Mouse (Mus musculus) embryonic facial prominence, embryonic 15.5 days (tissue): ENCODE results near the gene Ick. TPM values are rescaled to one million over a fixed set of nuclear protein-coding genes. Genes with fewer than 3 reads are reported as not detected.
"Not testable (repeated sequence)": the region's sequence is repeated elsewhere in the genome, so short reads cannot be mapped to it uniquely, and the experiment has no call there.

Experiments used
- ATAC-seq: fragments of 200-750 bp; cut with Nextera tagmentation; 2 replicates; pipeline ENCODE4 v1.8.0; 2017; ENCODE audit warnings: low read depth, moderate TSS enrichment; ENCODE audit not compliant: insufficient number of reproducible peaks, low FRiP score, low TSS enrichment
- H3K27ac ChIP-seq: fragments of 300-500 bp; sonication (generic); replicated peaks from 2 replicates; pipeline ENCODE4 v1.5.1; 2015; ENCODE audit warnings: mild to moderate bottlenecking, inconsistent platforms
- H3K27me3 ChIP-seq: fragments of 300-500 bp; sonication (generic); 2 replicates; pipeline ENCODE4 v1.6.1; 2015; ENCODE audit warnings: inconsistent platforms
- H3K36me3 ChIP-seq: fragments of 300-500 bp; sonication (generic); 2 replicates; pipeline ENCODE4 v1.6.1; 2015; ENCODE audit warnings: mild to moderate bottlenecking, inconsistent platforms
- H3K4me1 ChIP-seq: fragments of 300-500 bp; sonication (generic); 2 replicates; pipeline ENCODE4 v1.6.1; 2015; ENCODE audit warnings: inconsistent platforms
- H3K4me2 ChIP-seq: fragments of 300-500 bp; sonication (generic); replicated peaks from 2 replicates; pipeline ENCODE4 v1.6.1; 2015; ENCODE audit warnings: mild to moderate bottlenecking, inconsistent platforms
- H3K4me3 ChIP-seq: fragments of 300-500 bp; sonication (generic); replicated peaks from 2 replicates; pipeline ENCODE4 v1.5.1; 2015; ENCODE audit warnings: mild to moderate bottlenecking, inconsistent platforms
- H3K9ac ChIP-seq: fragments of 300-500 bp; sonication (generic); 2 replicates; pipeline ENCODE4 v1.6.1; 2015; ENCODE audit warnings: inconsistent platforms
- H3K9me3 ChIP-seq: fragments of 300-500 bp; sonication (generic); replicated peaks from 2 replicates; pipeline ENCODE4 v1.6.1; 2016; ENCODE audit warnings: inconsistent platforms
- WGBS: fragments of 180-500 bp; shearing (Covaris S2); methylation state at CpG from one replicate; pipeline ENCODE4 v1.1.7; 2015; 5-methylcytosine and 5-hydroxymethylcytosine counted together
- polyA plus RNA-seq: library from polyadenylated mRNA; unstranded; fragments of >200 nt; fragmentation: Nextera tagmentation; extraction: Ambion mirVana; gene quantifications from 2 replicates; pipeline ENCODE4 v1.2.1, GENCODE M21; 2015

Gene Ick
- polyA plus RNA-seq, 1 experiment from 2014 or later = 26.3 TPM

DNA sequence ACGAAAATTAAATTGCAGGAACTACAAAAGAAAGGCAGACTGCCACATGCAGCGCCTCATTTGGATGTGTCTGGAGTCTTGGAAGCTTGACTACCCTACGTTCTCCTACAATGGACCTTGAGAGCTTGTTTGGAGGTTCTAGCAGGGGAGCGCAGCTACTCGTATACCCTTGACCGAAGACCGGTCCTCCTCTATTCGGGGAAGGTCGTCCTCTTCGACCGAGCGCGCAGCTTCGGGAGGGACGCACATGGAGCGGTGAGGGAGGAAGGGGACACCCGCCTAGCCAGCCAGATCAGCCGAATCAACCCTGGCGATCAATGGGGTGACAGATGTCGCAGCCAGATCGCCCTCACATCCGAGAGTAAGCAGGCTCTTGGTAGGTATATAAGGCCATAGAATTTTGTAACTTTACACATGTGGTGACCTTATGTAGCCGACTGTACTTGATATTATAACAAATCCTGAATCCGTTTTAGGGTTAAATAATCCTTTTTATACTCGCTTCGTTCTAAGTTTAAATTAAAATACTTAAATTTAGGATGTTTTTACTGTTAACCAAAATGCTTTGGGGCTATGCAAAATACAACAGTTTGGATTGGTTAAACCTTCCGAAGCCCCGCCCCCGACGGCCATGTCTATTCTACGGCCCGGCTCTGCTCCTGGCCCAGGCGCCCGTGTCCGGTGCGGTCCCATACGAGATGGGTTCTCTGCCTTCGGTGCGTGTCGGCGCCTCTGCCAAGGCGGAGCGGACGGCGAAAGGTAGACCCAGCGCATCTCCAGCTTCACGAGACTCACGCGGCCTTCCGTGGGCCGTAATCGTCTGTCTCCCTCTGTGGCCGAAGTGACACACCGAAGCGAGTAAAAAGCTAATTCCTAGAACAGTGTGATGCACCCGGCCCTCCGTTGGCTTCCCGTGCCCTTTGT lies 66.5 kb downstream of the Ick start:
- H3K9ac ChIP-seq = peak overlapping the region; percentile 77
- H3K4me3 ChIP-seq = peak overlapping the region; percentile 75
- no peaks in the 10 kb centered on the region for H3K9me3 ChIP-seq
- peaks cover 12% of the 10 kb centered on the region; the same call in 1 of the 2 replicates for H3K4me1 ChIP-seq
- ATAC-seq = peak; percentile 98
- no peaks in the 10 kb centered on the region for H3K27me3 ChIP-seq
- peak overlapping the region; percentile 66 for H3K4me2 ChIP-seq
- H3K36me3 ChIP-seq = no peaks in the 10 kb centered on the region
- peak overlapping the region; percentile 99 for H3K27ac ChIP-seq
- WGBS = under 1% methylated on average over 54 of the region's 58 CpGs

DNA sequence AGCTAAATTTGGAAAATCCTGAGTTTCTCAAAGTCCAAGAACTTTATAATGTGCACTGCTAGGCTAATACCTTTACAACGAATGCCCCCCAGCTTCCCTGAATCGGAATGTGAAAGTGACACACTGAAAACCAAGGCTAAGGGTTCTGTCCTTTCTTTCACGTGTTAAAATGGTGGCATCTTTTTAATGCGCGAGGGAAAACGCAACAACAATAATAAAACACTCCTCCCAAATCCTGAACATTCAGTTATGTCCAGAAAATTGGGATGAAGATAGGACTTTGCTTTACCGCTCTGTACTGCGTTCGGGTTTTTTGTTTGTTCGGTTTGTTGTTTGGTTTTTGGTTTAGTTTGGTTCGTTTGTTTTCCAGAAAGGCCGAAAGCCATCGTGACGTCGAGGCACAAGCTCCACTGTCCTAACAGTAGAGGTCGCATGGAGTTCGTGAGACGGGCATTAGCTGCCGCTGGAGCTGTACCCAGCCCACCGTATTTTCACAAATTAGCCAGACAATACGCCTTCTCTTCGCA lies 67.3 kb downstream of the Ick start:
- H3K4me1 ChIP-seq = peaks cover 12% of the 10 kb centered on the region; the same call in 1 of the 2 replicates
- peak overlapping the region; percentile 66 for H3K4me2 ChIP-seq
- WGBS = under 1% methylated on average over 22 of the region's 22 CpGs

DNA sequence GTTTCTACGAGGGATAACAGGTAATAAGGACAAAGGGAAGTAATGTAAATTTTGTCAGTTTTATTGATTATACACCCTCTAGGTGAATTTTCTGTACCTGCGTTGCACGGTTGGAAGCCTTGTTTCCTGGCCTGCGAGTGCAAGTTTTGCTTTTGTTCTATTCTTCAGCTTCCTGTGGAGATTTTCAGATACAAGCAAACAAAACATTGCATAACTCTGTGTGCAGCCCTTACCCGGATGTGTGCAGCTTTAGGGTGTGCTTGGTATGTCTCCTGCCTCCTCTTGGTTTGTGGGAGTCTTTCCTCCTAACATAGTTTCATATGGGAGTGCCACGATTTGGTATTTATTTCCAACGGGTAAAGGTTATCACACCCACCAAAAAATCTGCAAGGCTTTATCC lies 67.8 kb downstream of the Ick start:
- Histone ChIP-seq H3K27ac (peak overlapping the region; percentile 99), H3K4me2 (peak overlapping the region; percentile 66), H3K27me3 (no peaks in the 10 kb centered on the region), H3K9me3 (no peaks in the 10 kb centered on the region), H3K4me3 (peak overlapping the region; percentile 75), H3K4me1 (peaks cover 12% of the 10 kb centered on the region; the same call in 1 of the 2 replicates), H3K9ac (0 out of 2 replicates have a peak overlapping the region, but pooled peaks have one; percentile 1), H3K36me3 (no peaks in the 10 kb centered on the region)
- 16% methylated on average over 7 of the region's 7 CpGs for WGBS
- ATAC-seq = no peak

More for the DNA sequence above, 67.3 kb downstream of the Ick start:
- Histone ChIP-seq H3K4me3 (peak overlapping the region; percentile 75), H3K27me3 (no peaks in the 10 kb centered on the region), H3K9ac (peak overlapping the region; percentile 77), H3K36me3 (no peaks in the 10 kb centered on the region), H3K27ac (peak overlapping the region; percentile 99), H3K9me3 (no peaks in the 10 kb centered on the region)
- ATAC-seq = peak; percentile 68; the same call in 1 of the 2 replicates

DNA sequence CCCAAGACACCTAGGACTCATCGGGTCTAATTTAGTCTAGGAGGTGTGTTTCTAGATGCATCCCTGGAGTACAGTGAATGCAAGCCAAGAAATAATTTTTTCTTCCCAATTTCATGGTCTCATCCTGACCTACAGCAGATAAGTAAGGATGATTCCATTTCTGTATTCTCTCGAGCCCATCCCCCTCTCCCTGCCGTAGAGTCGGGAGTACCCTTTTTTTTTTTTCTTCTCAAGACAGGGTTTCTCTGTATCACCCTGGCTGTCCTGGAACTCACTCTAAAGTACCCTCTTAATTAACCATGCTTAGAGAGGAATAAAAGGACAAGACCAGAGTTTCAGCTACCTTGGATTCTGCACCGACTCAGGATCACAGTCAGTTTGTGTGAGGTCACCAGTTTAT lies 69.2 kb downstream of the Ick start:
- Histone ChIP-seq H3K36me3 (no peaks in the 10 kb centered on the region), H3K9ac (no peak overlapping the region), H3K4me2 (no peak overlapping the region), H3K27ac (no peak overlapping the region), H3K9me3 (no peaks in the 10 kb centered on the region), H3K4me3 (no peak overlapping the region), H3K27me3 (no peaks in the 10 kb centered on the region), H3K4me1 (peaks cover 12% of the 10 kb centered on the region; the same call in 1 of the 2 replicates)
- no peak for ATAC-seq
- WGBS = 67% methylated on average over 5 of the region's 5 CpGs

DNA sequence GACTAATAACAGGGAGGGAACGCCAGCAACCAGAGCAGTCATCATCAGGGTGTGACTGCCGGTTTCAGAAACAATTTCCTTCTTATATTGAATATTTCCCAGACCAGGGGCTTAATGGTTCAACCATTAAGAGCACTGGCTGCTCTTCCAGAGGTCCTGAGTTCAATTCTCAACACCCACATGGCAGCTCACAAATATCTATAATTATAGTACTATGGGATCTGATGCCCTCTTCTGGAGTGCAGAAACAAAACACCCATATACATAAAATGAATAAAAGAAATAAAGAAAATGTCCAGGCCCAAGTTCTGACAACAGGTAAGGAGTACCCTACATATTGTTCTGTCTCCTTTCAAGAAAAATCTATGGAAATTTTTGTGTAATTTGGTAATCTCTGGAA lies 70.1 kb downstream of the Ick start:
- no peak for ATAC-seq
- H3K9me3 ChIP-seq = no peaks in the 10 kb centered on the region
- 70% methylated on average over 2 of the region's 2 CpGs for WGBS
- no peak overlapping the region for H3K9ac ChIP-seq
- H3K27ac ChIP-seq = no peak overlapping the region
- no peaks in the 10 kb centered on the region for H3K27me3 ChIP-seq
- H3K36me3 ChIP-seq = no peaks in the 10 kb centered on the region
- H3K4me1 ChIP-seq = peaks cover 12% of the 10 kb centered on the region; the same call in 1 of the 2 replicates
- no peak overlapping the region for H3K4me3 ChIP-seq
- H3K4me2 ChIP-seq = no peak overlapping the region

DNA sequence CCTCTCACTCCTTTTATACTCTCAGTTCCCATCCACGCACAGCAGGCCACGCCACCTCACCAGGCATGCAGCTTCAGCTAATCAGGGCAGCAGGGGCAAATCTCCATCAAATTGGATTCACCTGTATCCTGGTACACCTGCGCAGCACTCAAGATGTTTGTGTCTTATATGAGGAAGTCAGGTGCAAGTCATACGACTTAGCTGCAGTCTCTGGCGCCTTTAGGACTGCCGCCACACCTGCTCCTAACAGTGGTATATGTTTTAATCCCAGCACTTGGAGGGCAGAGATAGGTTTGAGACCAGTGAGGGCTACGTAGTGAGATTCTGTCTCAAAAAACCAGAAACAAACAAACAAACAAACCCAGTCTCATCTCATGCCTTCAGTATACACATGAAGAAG lies 73.5 kb downstream of the Ick start, which contains the start of gene Gsta4:
Gene Gsta4, plus strand, starts transcription at position 301 of the 400 bp plus-strand sequence.
- not testable (repeated sequence) for H3K27me3 ChIP-seq, H3K27ac ChIP-seq, H3K4me3 ChIP-seq, H3K4me2 ChIP-seq, H3K36me3 ChIP-seq, H3K9ac ChIP-seq, H3K4me1 ChIP-seq, ATAC-seq, H3K9me3 ChIP-seq
- WGBS = 94% methylated on average over 4 of the region's 7 CpGs

DNA sequence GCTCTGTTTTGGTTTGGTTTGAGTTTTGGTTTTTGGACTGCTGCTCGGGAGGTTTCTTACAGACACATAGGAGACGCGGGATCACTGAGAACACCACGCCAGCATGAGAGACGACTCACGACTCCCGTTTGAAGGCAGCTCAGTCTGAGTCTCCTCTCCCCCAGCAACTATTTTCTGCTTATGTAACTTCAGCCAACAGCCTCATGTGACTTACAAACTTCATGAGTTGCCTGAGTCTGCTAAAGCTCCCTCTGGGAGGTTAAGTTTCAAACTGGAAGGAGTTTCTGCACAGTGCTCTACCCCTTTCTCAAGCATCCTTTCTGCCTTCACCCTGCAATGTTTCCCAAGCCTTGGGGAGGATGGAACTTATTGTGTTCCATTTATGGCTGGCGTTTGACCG lies 76.7 kb downstream of the Ick start:
- Histone ChIP-seq H3K9me3 (no peaks in the 10 kb centered on the region), H3K4me3 (no peak overlapping the region), H3K4me2 (no peak overlapping the region), H3K4me1 (peaks cover 4% of the 10 kb centered on the region), H3K9ac (no peak overlapping the region), H3K27ac (no peak overlapping the region), H3K27me3 (no peaks in the 10 kb centered on the region), H3K36me3 (no peaks in the 10 kb centered on the region)
- ATAC-seq = no peak
- 60% methylated on average over 9 of the region's 9 CpGs for WGBS

DNA sequence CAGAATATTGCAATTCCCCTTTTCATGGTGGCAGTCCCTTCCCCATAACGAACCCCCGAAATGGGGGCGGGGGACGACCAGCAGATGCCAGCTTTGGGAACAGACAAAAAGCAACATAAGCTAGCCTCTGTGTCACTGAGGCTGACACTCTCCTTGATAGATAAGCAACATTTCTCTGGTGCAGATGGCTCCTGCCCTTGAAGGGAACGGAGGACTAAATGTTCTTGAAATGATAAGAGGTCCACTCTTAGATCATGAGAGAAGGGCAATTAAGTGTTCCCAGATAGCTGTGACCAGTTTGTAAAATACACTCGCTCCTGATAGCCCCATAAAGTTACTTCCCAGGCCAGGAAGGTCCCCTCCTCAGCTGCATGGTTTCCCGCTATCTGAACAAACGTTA lies 79.9 kb downstream of the Ick start:
- Histone ChIP-seq H3K27ac (no peak overlapping the region), H3K4me3 (no peak overlapping the region), H3K4me1 (peaks cover 19% of the 10 kb centered on the region), H3K9me3 (no peaks in the 10 kb centered on the region), H3K36me3 (no peaks in the 10 kb centered on the region), H3K9ac (no peak overlapping the region), H3K27me3 (no peaks in the 10 kb centered on the region), H3K4me2 (no peak overlapping the region)
- ATAC-seq = no peak
- 86% methylated on average over 8 of the region's 8 CpGs for WGBS

DNA sequence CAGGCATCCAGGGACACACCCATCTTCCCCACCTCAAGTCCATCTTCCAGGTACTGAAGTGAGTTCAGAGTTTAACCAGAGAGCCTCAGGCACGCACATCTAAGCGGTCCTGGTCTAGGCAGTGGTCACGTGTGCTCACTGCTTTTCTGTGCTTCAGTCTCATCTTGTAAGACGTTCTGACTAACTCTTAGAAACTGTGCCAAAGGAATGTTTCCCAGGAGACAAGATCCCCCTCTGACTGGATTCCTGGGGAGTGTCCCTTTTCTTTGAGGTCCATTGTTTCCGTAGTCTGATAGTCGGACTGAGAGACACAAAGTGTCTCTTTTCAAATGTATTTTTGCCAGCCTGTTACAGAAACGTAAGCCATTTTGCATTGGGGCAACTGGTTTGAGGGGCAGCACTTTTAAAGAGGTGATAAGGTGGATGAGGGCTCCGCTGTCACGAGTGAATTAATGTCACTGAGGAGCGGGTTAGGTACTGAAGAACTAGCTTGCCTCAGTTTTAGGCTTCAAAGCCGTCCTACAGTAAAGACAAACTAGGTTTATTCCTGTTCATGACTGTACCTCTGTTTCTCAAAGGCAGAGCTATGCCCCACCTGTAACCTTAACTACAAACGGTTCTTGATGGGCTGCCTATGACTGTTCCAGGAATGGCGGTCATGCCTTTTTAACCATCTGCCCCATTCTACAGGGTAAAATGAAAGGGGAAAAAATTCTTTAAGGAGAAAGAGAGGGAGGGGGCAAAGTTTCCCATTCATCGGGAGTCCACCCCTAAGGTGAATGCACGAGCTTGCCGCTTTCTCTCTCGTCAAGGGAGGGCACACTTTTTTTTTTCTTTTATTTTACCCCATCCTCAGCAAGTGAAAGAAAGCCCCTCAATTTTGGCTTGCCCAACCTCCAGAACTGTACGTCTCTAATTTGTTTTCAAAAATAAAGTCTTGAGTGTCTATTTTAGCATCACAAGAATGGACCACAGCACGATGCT lies 82.0 kb downstream of the Ick start:
- Histone ChIP-seq H3K9me3 (no peaks in the 10 kb centered on the region), H3K27me3 (no peaks in the 10 kb centered on the region), H3K4me1 (peaks cover 22% of the 10 kb centered on the region), H3K27ac (peak overlapping the region; percentile 60; the same call in 1 of the 2 replicates), H3K4me3 (peak overlapping the region; percentile 51), H3K9ac (no peak overlapping the region), H3K36me3 (no peaks in the 10 kb centered on the region), H3K4me2 (peak overlapping the region; percentile 67)
- 2% methylated on average over 19 of the region's 19 CpGs for WGBS
- ATAC-seq = no peak

DNA sequence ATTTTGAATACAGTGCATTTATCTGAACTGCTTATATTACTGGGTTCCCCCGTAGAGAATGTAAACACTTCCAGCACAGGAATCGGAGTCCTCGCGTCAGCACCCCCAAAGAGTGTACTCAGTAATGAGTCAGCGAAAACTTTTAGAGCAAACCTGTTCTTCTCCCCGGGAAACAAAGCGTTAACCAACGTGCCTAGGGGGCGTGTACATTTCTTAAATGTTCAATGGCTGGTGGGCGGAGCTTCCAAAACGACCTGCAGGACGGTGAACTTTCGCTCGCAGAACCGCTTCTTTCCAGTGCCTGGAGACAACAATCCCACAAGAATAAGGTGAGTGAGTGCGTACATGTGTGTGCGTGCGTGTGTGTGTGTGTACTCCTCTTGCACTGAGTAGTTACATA lies 82.7 kb downstream of the Ick start:
- H3K4me1 ChIP-seq = peaks cover 22% of the 10 kb centered on the region
- no peaks in the 10 kb centered on the region for H3K36me3 ChIP-seq
- peak overlapping the region; percentile 60 for H3K27ac ChIP-seq
- no peak for ATAC-seq
- H3K9me3 ChIP-seq = no peaks in the 10 kb centered on the region
- H3K4me2 ChIP-seq = peak overlapping the region; percentile 67
- H3K27me3 ChIP-seq = no peaks in the 10 kb centered on the region
- H3K4me3 ChIP-seq = peak overlapping the region; percentile 51
- 0 out of 2 replicates have a peak overlapping the region, but pooled peaks have one; percentile 18 for H3K9ac ChIP-seq
- WGBS = under 1% methylated on average over 18 of the region's 18 CpGs
